26 mouse cellular contexts compared by ENCODE assay signal in the genomic region with DNA sequence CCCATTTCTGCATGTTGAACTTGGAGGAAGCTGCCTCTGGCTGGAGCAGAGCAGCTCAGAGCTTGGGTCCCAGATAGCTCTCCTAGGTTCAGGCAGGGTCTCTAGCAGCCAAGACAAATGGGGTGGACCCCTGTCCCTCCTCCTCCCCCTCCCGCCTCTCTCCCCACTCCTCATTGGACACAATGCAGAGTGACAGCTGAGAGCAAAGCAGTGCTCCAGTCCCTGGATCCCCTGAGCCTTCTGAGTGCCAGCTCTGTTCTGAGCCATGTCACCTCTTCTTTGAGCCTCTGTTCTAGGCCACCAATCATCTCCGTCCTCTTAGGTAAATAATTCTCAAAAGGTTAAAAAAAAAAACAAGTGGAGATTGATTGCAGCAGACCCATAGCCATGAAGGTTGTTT.
"Had no signal": no experiment of that assay in that cellular context is flagged by ENCODE, and none has a peak within 500 bp of the region (broad histone marks: within the 10 kb centered on the region; RNA-seq: fewer than 3 reads in every experiment).

No protein-coding gene starts in this region.

- H3K4me1 ChIP-seq: heart, embryonic 10.5 days; heart, embryonic 12.5 days; hindbrain, embryonic 12.5 days; intestine, embryonic 15.5 days; liver, embryonic 13.5 days; liver, embryonic 15.5 days had no signal

- H3K9ac ChIP-seq: heart, embryonic 12.5 days; hindbrain, embryonic 12.5 days; hindbrain, embryonic 14.5 days; intestine, embryonic 15.5 days; limb, embryonic 12.5 days; liver, embryonic 13.5 days; liver, embryonic 15.5 days; liver, postnatal 0 days had no signal

- H3K36me3 ChIP-seq: heart, embryonic 10.5 days; heart, embryonic 12.5 days; hindbrain, embryonic 10.5 days; hindbrain, embryonic 12.5 days; intestine, embryonic 15.5 days; limb, embryonic 10.5 days; limb, embryonic 12.5 days; liver, embryonic 13.5 days; liver, embryonic 15.5 days had no signal

- ATAC-seq: hindbrain, embryonic 16.5 days; inflammation-experienced regulatory T-cells, adult 6 months; intestine, embryonic 15.5 days; intestine, postnatal 0 days; liver, postnatal 0 days had no signal

- H3K4me2 ChIP-seq: heart, embryonic 12.5 days; hindbrain, embryonic 12.5 days; hindbrain, embryonic 14.5 days; intestine, embryonic 15.5 days; limb, embryonic 12.5 days; liver, embryonic 11.5 days; liver, embryonic 13.5 days; liver, embryonic 15.5 days had no signal

- H3K27ac ChIP-seq: gastrocnemius, adult 2 months; heart, embryonic 10.5 days; hindbrain, embryonic 10.5 days; hindbrain, embryonic 12.5 days; hindbrain, embryonic 14.5 days; intestine, embryonic 15.5 days; layer of hippocampus, adult 2 months; left cerebral cortex, adult 2 months; limb, embryonic 10.5 days; limb, embryonic 12.5 days; liver, embryonic 13.5 days; liver, embryonic 15.5 days had no signal

- H3K27me3 ChIP-seq: heart, embryonic 12.5 days; hindbrain, embryonic 12.5 days; intestine, embryonic 15.5 days; limb, embryonic 12.5 days; liver, embryonic 13.5 days; liver, embryonic 15.5 days had no signal

- DNase-seq: gastrocnemius, adult 2 months; gastrocnemius, postnatal 10 days; gastrocnemius, postnatal 25 days; heart, adult 18-20 months; heart, postnatal 10 days; heart, postnatal 4 days; kidney, adult 18-20 months; kidney, adult 8-10 months; liver; liver, embryonic 13.5 days; liver, postnatal 0 days had no signal

- H3K9me3 ChIP-seq: heart, embryonic 10.5 days; heart, embryonic 12.5 days; hindbrain, embryonic 10.5 days; hindbrain, embryonic 12.5 days; intestine, embryonic 15.5 days; limb, embryonic 10.5 days; limb, embryonic 12.5 days; liver, embryonic 13.5 days; liver, embryonic 15.5 days had no signal

- H3K4me3 ChIP-seq: gastrocnemius, adult 2 months; heart, embryonic 10.5 days; heart, embryonic 12.5 days; hindbrain, embryonic 10.5 days; hindbrain, embryonic 12.5 days; intestine, embryonic 15.5 days; layer of hippocampus, adult 2 months; left cerebral cortex, adult 2 months; limb, embryonic 10.5 days; limb, embryonic 12.5 days; liver, embryonic 13.5 days; liver, embryonic 15.5 days had no signal
